Mouse (Mus musculus) layer of hippocampus, postnatal 10 days (tissue): ENCODE data around the gene Olfr731. TPM values are rescaled to one million over a fixed set of nuclear protein-coding genes. Genes with fewer than 3 reads are reported as not detected.

Source experiments
- DNase-seq, 2 experiments: peaks; one replicate each; pipeline ENCODE4 v3.0.0; 2021; ENCODE audit warnings: low spot score in 2 of 2
- long read RNA-seq: library from polyadenylated mRNA; stranded (forward); transcript quantifications from one replicate; pipeline ENCODE4 v2.0.0, GENCODE M21; 2023
- total RNA-seq, 2 experiments: library from RNA; stranded (reverse); gene quantifications; 2 replicates each; pipeline ENCODE4 v1.2.3; 2021

The Olfr731 gene
- not detected for total RNA-seq
- long read RNA-seq, result 0 reads

DNA sequence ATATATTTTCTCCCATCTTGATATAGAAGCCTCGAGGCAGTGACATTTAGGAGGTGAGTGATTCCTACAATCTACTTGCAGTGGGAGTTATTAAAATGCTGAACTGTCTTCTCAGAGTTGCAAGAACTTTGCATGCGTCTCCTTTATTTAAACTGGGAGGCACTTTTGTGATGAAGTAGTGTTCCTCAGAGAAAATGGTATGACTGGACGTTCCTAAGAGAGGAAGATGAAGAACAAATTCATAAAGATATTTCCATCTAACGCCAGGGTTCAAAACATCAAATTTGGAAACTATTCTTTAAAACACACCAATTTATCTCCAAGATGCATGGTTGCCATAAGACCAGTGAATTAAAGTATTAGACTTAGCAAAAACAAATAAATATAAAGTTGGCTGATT, at the start of gene Olfr731:
Olfr731 (minus strand) TSS at position 101 of the 400 bp plus-strand sequence.
- no peak for DNase-seq

GRCm38 (mm10) chr14:50284106-50284505, 42.4 kb upstream of the Olfr731 start, which contains the start of gene Olfr732:
TSS of gene Olfr732 (minus strand) at chr14:50284206.
- no peak for DNase-seq

- DNase-seq, result no peak
These were observed 53.6 kb downstream of the Olfr731 start, which contains the start of gene Olfr730 for GRCm38 (mm10) chr14:50188098-50188497. TSS of gene Olfr730 (minus strand) at chr14:50188198.

Other genes starting within 250 kb of the Olfr731 start
- gene Olfr725, start 201.5 kb downstream of the Olfr731 start, total RNA-seq, result not detected
- not detected for gene Olfr726, start 150.9 kb downstream of the Olfr731 start, total RNA-seq
- gene Olfr727, start 118.7 kb downstream of the Olfr731 start, total RNA-seq, result not detected
- not detected for gene Olfr728, start 99.2 kb downstream of the Olfr731 start, total RNA-seq
- gene Olfr729, start 89.0 kb downstream of the Olfr731 start, total RNA-seq, result not detected
- gene Olfr730, start 53.7 kb downstream of the Olfr731 start, total RNA-seq, result not detected
- gene Olfr732, start 42.3 kb upstream of the Olfr731 start, total RNA-seq, result not detected
- gene Olfr733, start 59.7 kb upstream of the Olfr731 start, total RNA-seq, result not detected
- not detected for gene Olfr734, start 84.9 kb upstream of the Olfr731 start, total RNA-seq
- not detected for gene Olfr735, start 107.0 kb upstream of the Olfr731 start, total RNA-seq
- gene Tlr11, start 116.0 kb upstream of the Olfr731 start, total RNA-seq, result not detected
- not detected for gene Olfr736, start 139.3 kb upstream of the Olfr731 start, total RNA-seq
- gene Olfr738, start 165.7 kb upstream of the Olfr731 start, total RNA-seq, result not detected
- not detected for gene Olfr739, start 176.8 kb upstream of the Olfr731 start, total RNA-seq
- not detected for gene Olfr740, start 203.7 kb upstream of the Olfr731 start, total RNA-seq
- not detected for gene Olfr741, start 230.9 kb upstream of the Olfr731 start, total RNA-seq